ENCODE assay signal across 22 mouse cellular contexts in genomic region chr11:69532480-69533150, GRCm38 (mm10). TPM values are rescaled to one million over a fixed set of nuclear protein-coding genes. Genes with fewer than 3 reads are reported as not detected.
DNase-seq lines count a peak whose midpoint lies in the region; ATAC-seq and TF ChIP-seq lines count a peak whose summit lies in the region.
"Had no signal": no experiment of that assay in that cellular context is flagged by ENCODE, and none has a peak within 500 bp of the region (broad histone marks: within the 10 kb centered on the region; RNA-seq: fewer than 3 reads in every experiment).

No protein-coding gene starts in this region.

- H3K27me3 ChIP-seq in liver, postnatal 0 days (ENCODE audit: insufficient read depth, low read length), result peaks cover 6% of the 10 kb centered on the region; the same call in 1 of the 2 replicates
- H3K27me3 ChIP-seq: embryonic facial prominence, embryonic 12.5 days; limb, embryonic 13.5 days; midbrain, embryonic 12.5 days; neural tube, embryonic 15.5 days had no signal

- H3K36me3 ChIP-seq in liver, postnatal 0 days (replicated peaks; ENCODE audit: insufficient read depth, low read length), result no peaks in the 10 kb centered on the region
- H3K36me3 ChIP-seq: embryonic facial prominence, embryonic 12.5 days; limb, embryonic 13.5 days; midbrain, embryonic 12.5 days; neural tube, embryonic 15.5 days had no signal

- ATAC-seq in liver, postnatal 0 days, result no peak
- ATAC-seq: forebrain, embryonic 16.5 days had no signal

- intact Hi-C loops in heart, postnatal 25 days (cut with DNase I), result no loop called here

- no peak overlapping the region for H3K9ac ChIP-seq in liver, postnatal 0 days (replicated peaks)
- H3K9ac ChIP-seq: embryonic facial prominence, embryonic 12.5 days; limb, embryonic 13.5 days; midbrain, embryonic 12.5 days; neural tube, embryonic 15.5 days had no signal

- peak; percentile 35 for TF ChIP-seq CTCF in liver, postnatal 0 days (IDR thresholded peaks at IDR 0.05; ENCODE audit: low read depth)

- no peak for TF ChIP-seq EP300 in liver, postnatal 0 days (IDR thresholded peaks at IDR 0.05; ENCODE audit: low read depth)

- no peak overlapping the region for H3K27ac ChIP-seq in liver, postnatal 0 days (ENCODE audit: low read depth)
- H3K27ac ChIP-seq: embryonic facial prominence, embryonic 12.5 days; gastrocnemius, adult 2 months; limb, embryonic 13.5 days; midbrain, embryonic 12.5 days; neural tube, embryonic 15.5 days had no signal

- H3K4me1 ChIP-seq in liver, postnatal 0 days (ENCODE audit: insufficient read depth), result no peaks in the 10 kb centered on the region

- DNase-seq in heart, adult 11 months, result peak; percentile 80
- no peak for DNase-seq in heart, postnatal 25 days (ENCODE audit: low spot score)
- DNase-seq in liver, postnatal 0 days, result no peak
- DNase-seq in liver (no peak), R1 (ENCODE audit: low read depth, low spot score) (peak; percentile 28)
- DNase-seq in yolk sac, embryonic 10.5 days (ENCODE audit: low spot score), result peak; percentile 27
- no peak for DNase-seq in layer of hippocampus, adult 9-11 months
- DNase-seq: adrenal gland, postnatal 14 days; gastrocnemius, adult 2 months; heart, adult 18-20 months; kidney, postnatal 10 days; lung, adult 2 months; lung, postnatal 4 days; thymus, postnatal 36 days had no signal

- WGBS in liver, postnatal 0 days (ENCODE audit: insufficient replicate concordance), result 76% methylated on average over 7 of the region's 7 CpGs

- no peaks in the 10 kb centered on the region for H3K9me3 ChIP-seq in liver, postnatal 0 days (ENCODE audit: low read length)
- H3K9me3 ChIP-seq: embryonic facial prominence, embryonic 12.5 days; limb, embryonic 13.5 days; midbrain, embryonic 12.5 days; neural tube, embryonic 15.5 days had no signal

- no peak overlapping the region for H3K4me2 ChIP-seq in liver, postnatal 0 days (ENCODE audit: low read depth, low read length)
- H3K4me2 ChIP-seq: embryonic facial prominence, embryonic 12.5 days; limb, embryonic 13.5 days; midbrain, embryonic 12.5 days; neural tube, embryonic 15.5 days had no signal

- no peak overlapping the region for H3K4me3 ChIP-seq in liver, postnatal 0 days (ENCODE audit: low read depth, low read length)
- H3K4me3 ChIP-seq: embryonic facial prominence, embryonic 12.5 days; gastrocnemius, adult 2 months; limb, embryonic 13.5 days; midbrain, embryonic 12.5 days; myocyte; neural tube, embryonic 15.5 days had no signal

RNA-seq across cellular contexts. Expression of gene Dnah2, which starts 16.3 kb away (rescaled TPM):
- total RNA-seq in heart, postnatal 25 days (2021), result under 1 TPM; 0.17 to 0.39 TPM
- polyA plus RNA-seq in liver, postnatal 0 days (2015; fragmentation: Nextera tagmentation; extraction: Ambion mirVana), result 0.04 and 0.05 TPM in 2 replicates
- total RNA-seq: common myeloid progenitor, adult 5-6 weeks; hematopoietic stem cell, adult 5-6 weeks had no signal

RNA-seq across cellular contexts. Expression of gene Efnb3, which starts 27.4 kb away (rescaled TPM):
- total RNA-seq in heart, postnatal 25 days (2021), result 10 to 100 TPM; 64.1 to 71.6 TPM
- polyA plus RNA-seq in liver, postnatal 0 days (2015; fragmentation: Nextera tagmentation; extraction: Ambion mirVana), result 0.19 and 0.20 TPM in 2 replicates

RNA-seq across cellular contexts. Expression of gene Wrap53, which starts 47.4 kb away (rescaled TPM):
- 1 to 10 TPM; 4.6 to 6.1 TPM for total RNA-seq in heart, postnatal 25 days (2021)
- polyA plus RNA-seq in liver, postnatal 0 days (2015; fragmentation: Nextera tagmentation; extraction: Ambion mirVana), result 8.1 and 10.0 TPM in 2 replicates

RNA-seq across cellular contexts. Expression of gene Trp53, which starts 47.5 kb away (rescaled TPM):
- 10 to 100 TPM; 16.9 to 17.9 TPM for total RNA-seq in heart, postnatal 25 days (2021)
- 32.6 and 33.5 TPM in 2 replicates for polyA plus RNA-seq in liver, postnatal 0 days (2015; fragmentation: Nextera tagmentation; extraction: Ambion mirVana)

Comparison
In these comparisons a context has a peak if more than half of its experiments do, and no peak if none do; other contexts are left out.
1. DNase-seq: peak in heart, adult 11 months (single experiment), R1 (single experiment) and yolk sac, embryonic 10.5 days (single experiment); none in heart, postnatal 25 days (single experiment), liver, postnatal 0 days (single experiment), liver (single experiment) and layer of hippocampus, adult 9-11 months (single experiment).